Mouse (Mus musculus): ENCODE measurements around the gene Tle4. TPM values are rescaled to one million over a fixed set of nuclear protein-coding genes. Genes with fewer than 3 reads are reported as not detected.

Gene Tle4
- polyA plus RNA-seq, 1 experiment: not detected

DNA sequence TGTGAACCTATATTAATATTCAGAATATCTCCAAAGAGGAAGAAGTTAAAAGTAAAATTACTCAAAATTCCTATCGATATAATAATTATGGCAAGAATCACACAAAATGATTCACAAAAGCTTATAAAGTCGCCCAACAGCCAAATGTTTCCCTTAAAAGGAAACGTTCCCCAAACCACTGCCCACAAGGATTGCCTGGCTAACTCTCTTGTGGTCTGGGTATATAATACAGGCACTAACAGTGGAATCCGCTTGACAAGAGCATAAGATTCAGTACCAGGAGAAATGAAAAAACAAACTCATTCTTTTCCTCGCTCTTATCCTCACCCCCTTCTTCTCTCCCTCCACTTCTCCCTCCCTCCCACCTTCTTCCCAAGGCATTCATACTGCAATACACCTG is 19.2 kb downstream of the Tle4 start:
- TF ChIP-seq CTCF (IDR thresholded peaks at IDR 0.05; ENCODE audit: insufficient read depth, low read depth, low read length) (no peak), POLR2A (IDR thresholded peaks at IDR 0.05; ENCODE audit: insufficient read depth, low read depth, low read length) (no peak)
- H3K4me3 ChIP-seq (ENCODE audit: insufficient read depth, low read depth, low read length): no peak overlapping the region
- 92% methylated on average over 5 of the region's 5 CpGs for WGBS
- no peak overlapping the region for H3K27ac ChIP-seq (ENCODE audit: insufficient read depth, low read depth, low read length)
- H3K4me1 ChIP-seq (ENCODE audit: control insufficient read depth, insufficient read depth, low read length): no peaks in the 10 kb centered on the region

DNA sequence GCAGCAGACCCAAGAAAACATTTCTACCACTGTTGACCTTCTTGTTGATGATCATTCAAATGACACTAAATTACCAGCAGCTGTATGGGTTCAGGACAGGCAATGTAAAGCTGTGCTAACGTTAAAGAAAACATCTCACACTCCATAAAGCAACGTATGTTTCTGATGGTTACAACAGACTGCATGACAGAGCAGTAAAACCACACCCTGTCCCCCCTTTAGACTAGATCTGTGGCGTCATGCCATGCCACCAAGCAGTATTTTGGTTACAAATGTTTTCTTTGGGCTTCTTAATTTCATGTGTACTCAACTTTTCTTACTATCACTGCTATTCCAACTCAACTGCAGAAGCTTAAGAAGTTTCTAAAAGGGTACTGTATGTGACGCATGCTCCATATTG is 19.8 kb downstream of the Tle4 start:
- no peak for TF ChIP-seq CTCF (IDR thresholded peaks at IDR 0.05; ENCODE audit: insufficient read depth, low read depth, low read length)
- TF ChIP-seq POLR2A (IDR thresholded peaks at IDR 0.05; ENCODE audit: insufficient read depth, low read depth, low read length): no peak
- H3K4me1 ChIP-seq (ENCODE audit: control insufficient read depth, insufficient read depth, low read length): no peaks in the 10 kb centered on the region
- no peak overlapping the region for H3K27ac ChIP-seq (ENCODE audit: insufficient read depth, low read depth, low read length)
- no peak overlapping the region for H3K4me3 ChIP-seq (ENCODE audit: insufficient read depth, low read depth, low read length)
- WGBS: 94% methylated on average over 4 of the region's 4 CpGs

DNA sequence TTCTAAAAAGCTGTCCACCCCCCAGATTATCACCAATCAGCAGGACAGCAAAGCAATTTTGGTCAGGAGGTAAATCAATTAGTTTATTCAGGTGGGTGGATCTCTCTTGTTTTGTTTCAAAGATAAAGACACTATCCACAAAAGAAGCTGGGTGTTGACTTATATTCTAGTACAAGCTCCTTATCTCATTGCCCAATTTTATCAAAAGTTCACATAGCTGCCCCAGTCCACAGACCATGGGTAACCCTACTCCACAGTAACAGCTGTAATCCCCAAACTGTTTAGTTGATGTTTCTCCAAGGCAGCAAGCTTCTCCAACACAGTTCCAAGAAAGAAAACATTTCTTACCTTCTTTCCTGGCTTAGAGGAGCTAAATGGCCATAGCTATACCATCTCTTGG is 21.5 kb downstream of the Tle4 start:
- Histone ChIP-seq H3K27ac (ENCODE audit: insufficient read depth, low read depth, low read length) (no peak overlapping the region), H3K4me3 (ENCODE audit: insufficient read depth, low read depth, low read length) (no peak overlapping the region), H3K4me1 (ENCODE audit: control insufficient read depth, insufficient read depth, low read length) (no peaks in the 10 kb centered on the region)
- no peak for TF ChIP-seq CTCF (IDR thresholded peaks at IDR 0.05; ENCODE audit: insufficient read depth, low read depth, low read length)
- no peak for TF ChIP-seq POLR2A (IDR thresholded peaks at IDR 0.05; ENCODE audit: insufficient read depth, low read depth, low read length)

DNA sequence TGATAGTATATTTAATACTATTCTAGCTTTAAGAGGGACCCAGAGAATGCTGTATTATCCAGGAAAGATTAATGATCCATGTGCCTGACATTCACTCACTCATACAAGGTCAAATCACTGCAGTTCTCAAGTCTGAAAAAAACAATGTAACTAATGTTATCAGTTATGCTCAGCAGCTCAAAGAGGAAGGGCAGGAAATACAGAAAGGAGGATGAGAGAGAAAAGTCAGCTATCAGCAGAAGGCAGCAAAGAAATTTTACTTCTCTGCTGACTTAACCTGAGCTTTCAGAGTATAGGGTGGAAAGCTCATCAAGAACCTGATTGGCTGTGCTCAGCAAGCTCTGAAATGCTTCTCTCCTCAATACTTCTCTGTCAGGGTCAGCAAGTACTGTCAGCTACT is 29.0 kb downstream of the Tle4 start:
- TF ChIP-seq POLR2A (IDR thresholded peaks at IDR 0.05; ENCODE audit: insufficient read depth, low read depth, low read length): no peak
- TF ChIP-seq CTCF (IDR thresholded peaks at IDR 0.05; ENCODE audit: insufficient read depth, low read depth, low read length): no peak
- Histone ChIP-seq H3K4me1 (ENCODE audit: control insufficient read depth, insufficient read depth, low read length) (no peaks in the 10 kb centered on the region), H3K4me3 (ENCODE audit: insufficient read depth, low read depth, low read length) (no peak overlapping the region), H3K27ac (ENCODE audit: insufficient read depth, low read depth, low read length) (no peak overlapping the region)

DNA sequence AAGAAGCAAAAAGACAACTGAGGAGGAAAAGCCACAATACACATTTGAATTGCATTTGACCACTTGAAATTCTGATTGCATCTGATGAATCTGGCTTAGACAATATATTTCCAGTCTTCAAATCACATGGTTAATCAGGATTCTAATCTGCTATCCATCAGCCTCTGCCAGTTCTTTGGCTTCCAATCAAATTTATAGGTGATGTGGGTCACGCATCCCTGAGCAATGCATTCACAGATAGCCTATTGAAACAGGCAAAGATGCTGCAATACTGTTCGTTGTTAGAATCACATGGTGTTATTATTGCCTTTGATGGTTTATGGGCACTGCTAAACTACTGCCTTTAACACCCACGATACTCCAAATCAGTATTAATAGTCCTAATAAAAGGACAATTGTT is 30.8 kb downstream of the Tle4 start:
- Histone ChIP-seq H3K27ac (ENCODE audit: insufficient read depth, low read depth, low read length) (no peak overlapping the region), H3K4me3 (ENCODE audit: insufficient read depth, low read depth, low read length) (no peak overlapping the region), H3K4me1 (ENCODE audit: control insufficient read depth, insufficient read depth, low read length) (no peaks in the 10 kb centered on the region)
- TF ChIP-seq POLR2A (IDR thresholded peaks at IDR 0.05; ENCODE audit: insufficient read depth, low read depth, low read length) (no peak), CTCF (IDR thresholded peaks at IDR 0.05; ENCODE audit: insufficient read depth, low read depth, low read length) (no peak)
- WGBS: 80% methylated on average over 3 of the region's 3 CpGs

DNA sequence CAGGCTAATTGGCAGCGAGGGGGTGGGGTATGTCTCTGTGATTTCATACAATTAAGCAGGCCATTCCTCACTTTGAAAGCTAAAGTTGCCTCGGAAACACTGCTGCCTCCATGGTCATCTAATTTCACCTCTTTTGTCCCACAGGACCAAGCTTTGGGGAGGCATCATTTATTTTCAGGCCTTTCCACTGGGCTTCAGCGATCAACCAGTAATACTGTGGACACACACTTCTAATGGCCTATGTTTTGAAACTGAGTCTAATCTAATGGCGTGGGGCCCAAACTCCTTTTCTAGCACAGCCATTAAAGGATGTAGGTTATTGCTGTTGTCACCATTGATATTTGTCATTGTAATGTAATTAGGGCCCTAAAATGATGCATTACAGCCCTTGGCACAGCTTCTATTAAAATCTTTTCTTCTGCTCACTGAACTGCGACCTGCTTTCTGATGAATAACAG is 31.3 kb downstream of the Tle4 start:
- 73% methylated on average over 5 of the region's 5 CpGs for WGBS
- TF ChIP-seq CTCF (IDR thresholded peaks at IDR 0.05; ENCODE audit: insufficient read depth, low read depth, low read length): no peak
- no peak for TF ChIP-seq POLR2A (IDR thresholded peaks at IDR 0.05; ENCODE audit: insufficient read depth, low read depth, low read length)
- Histone ChIP-seq H3K27ac (ENCODE audit: insufficient read depth, low read depth, low read length) (no peak overlapping the region), H3K4me1 (ENCODE audit: control insufficient read depth, insufficient read depth, low read length) (no peaks in the 10 kb centered on the region), H3K4me3 (ENCODE audit: insufficient read depth, low read depth, low read length) (no peak overlapping the region)

DNA sequence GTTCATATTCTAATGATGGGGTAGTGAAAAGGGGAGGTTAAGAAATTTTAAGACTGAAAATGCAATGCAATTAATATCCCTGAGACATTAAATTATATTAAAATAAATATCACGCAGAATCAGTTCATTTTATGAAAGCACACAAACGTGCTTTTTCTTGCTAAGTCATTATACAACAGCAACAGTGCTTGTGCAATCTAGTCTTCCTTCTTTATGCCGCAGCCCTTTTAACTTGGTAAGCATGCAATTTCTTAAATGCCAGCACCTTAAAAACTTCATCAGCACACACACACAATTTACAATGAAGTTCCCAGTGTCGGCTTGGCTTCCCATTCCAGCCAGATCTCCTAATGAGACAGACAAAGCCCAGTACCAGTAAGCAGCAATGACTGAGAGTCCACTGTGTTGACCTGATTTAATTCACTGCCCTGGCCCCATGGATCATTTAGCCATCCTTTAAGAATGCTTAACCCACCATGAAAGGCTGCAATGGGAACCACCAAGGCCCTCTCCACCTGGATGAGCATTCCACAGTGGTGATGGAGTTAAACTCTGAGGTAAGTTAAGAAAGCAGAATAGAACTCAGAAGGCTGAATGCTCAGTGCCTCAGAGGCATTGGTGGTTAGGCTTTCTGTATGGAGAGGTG is 32.3 kb downstream of the Tle4 start:
- WGBS: 85% methylated on average over 4 of the region's 4 CpGs
- H3K27ac ChIP-seq (ENCODE audit: insufficient read depth, low read depth, low read length): no peak overlapping the region
- H3K4me3 ChIP-seq (ENCODE audit: insufficient read depth, low read depth, low read length): no peak overlapping the region
- H3K4me1 ChIP-seq (ENCODE audit: control insufficient read depth, insufficient read depth, low read length): no peaks in the 10 kb centered on the region
- TF ChIP-seq POLR2A (IDR thresholded peaks at IDR 0.05; ENCODE audit: insufficient read depth, low read depth, low read length) (no peak), CTCF (IDR thresholded peaks at IDR 0.05; ENCODE audit: insufficient read depth, low read depth, low read length) (no peak)

DNA sequence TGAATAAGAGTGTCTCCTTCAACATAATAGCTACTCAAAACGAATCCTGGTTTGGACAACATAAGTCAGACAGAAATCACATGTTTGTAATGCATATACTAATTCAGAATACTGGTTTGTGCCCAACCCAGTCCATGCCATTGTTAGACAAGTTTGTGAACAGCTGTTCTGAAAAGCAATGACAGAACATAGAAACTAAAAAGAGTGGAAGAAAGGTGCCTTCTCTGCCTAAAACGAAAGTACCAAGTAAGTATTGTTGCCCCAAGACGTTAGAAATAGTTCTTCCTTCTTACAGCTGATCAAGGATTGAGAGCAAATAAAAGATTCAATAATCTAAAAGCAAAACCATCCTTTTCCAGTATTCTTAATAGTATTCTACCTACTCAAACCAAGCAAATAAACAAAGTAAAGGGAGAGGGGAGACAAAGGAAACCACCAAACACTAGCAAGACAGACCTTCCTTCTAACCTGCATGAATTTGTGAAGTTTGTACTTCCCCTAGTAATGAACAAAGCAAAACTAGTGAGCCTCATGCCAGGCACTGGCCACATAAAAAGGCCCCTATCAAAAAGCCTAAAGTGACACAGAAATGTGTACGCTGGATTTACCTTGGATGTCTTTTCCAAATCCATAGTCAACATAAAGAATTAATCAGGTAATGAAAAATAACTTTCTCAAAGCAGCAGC is 34.4 kb downstream of the Tle4 start:
- 80% methylated on average over 4 of the region's 4 CpGs for WGBS
- no peak for TF ChIP-seq CTCF (IDR thresholded peaks at IDR 0.05; ENCODE audit: insufficient read depth, low read depth, low read length)
- TF ChIP-seq POLR2A (IDR thresholded peaks at IDR 0.05; ENCODE audit: insufficient read depth, low read depth, low read length): no peak
- no peak overlapping the region for H3K27ac ChIP-seq (ENCODE audit: insufficient read depth, low read depth, low read length)
- H3K4me3 ChIP-seq (ENCODE audit: insufficient read depth, low read depth, low read length): no peak overlapping the region
- no peaks in the 10 kb centered on the region for H3K4me1 ChIP-seq (ENCODE audit: control insufficient read depth, insufficient read depth, low read length)

DNA sequence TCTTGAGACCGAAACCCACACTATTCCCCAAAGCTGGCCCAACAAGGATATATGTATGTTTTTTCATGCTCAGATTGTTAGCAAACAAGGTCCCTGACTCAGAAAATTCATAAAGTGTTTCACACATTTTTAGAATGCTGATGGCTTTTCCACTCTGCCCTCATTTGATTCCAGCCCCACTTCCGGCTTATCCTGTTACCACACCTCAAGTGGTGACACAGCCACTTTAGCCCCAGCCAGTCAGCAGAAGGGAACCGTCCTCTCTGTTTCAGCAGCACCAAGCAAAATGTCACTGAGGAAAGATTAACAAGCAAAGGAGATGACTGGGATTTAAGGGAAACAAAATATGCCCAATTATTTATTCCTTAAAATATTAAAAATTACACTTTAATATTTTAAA is 50.0 kb downstream of the Tle4 start:
- Histone ChIP-seq H3K4me1 (ENCODE audit: control insufficient read depth, insufficient read depth, low read length) (no peaks in the 10 kb centered on the region), H3K4me3 (ENCODE audit: insufficient read depth, low read depth, low read length) (no peak overlapping the region), H3K27ac (ENCODE audit: insufficient read depth, low read depth, low read length) (no peak overlapping the region)
- 92% methylated on average over 3 of the region's 3 CpGs for WGBS
- TF ChIP-seq POLR2A (IDR thresholded peaks at IDR 0.05; ENCODE audit: insufficient read depth, low read depth, low read length) (no peak), CTCF (IDR thresholded peaks at IDR 0.05; ENCODE audit: insufficient read depth, low read depth, low read length) (no peak)
